Mouse (Mus musculus): Measurements from ENCODE around the gene Kcnj5. TPM values are rescaled to one million over a fixed set of nuclear protein-coding genes. Genes with fewer than 3 reads are reported as not detected.

Kcnj5 gene
- total RNA-seq, 1 experiment = 0.13 TPM

DNA sequence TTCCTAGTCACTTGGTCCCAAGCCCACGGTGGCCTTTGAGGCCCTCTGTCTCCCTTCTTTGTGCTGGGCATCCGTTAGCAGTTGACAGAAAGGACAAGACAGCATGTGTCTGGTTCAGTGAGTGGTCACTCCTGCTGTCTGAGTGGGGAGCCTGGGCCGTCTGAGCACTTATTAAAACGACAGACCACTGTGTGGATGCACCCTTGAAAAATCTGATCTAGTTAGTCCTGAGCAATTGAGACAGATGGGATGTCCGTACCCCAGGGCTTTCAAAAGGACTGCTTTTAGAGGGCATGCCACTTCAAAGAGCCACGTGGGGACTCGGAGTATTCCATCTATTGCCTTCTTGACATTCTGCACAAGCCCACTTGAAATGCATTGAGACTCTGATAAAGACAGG, 20.5 kb downstream of the Kcnj5 start:
- Histone ChIP-seq H3K4me3 (ENCODE audit: insufficient read depth in 1 of 2, low read depth in 1 of 2, low read length in 2 of 2, poor library complexity in 1 of 2, severe bottlenecking in 1 of 2) (no peak overlapping the region), H3K36me3 (ENCODE audit: control insufficient read depth, insufficient read depth, low read length, poor library complexity, severe bottlenecking) (no peaks in the 10 kb centered on the region), H3K9ac (ENCODE audit: insufficient read depth, low read depth, low read length, poor library complexity, severe bottlenecking) (no peak overlapping the region), H3K27ac (ENCODE audit: insufficient read depth, low read depth, low read length, poor library complexity, severe bottlenecking) (no peak overlapping the region), H3K9me3 (ENCODE audit: control insufficient read depth, insufficient read depth, low read depth, low read length) (no peaks in the 10 kb centered on the region), H3K4me1 (ENCODE audit: control insufficient read depth in 2 of 2, insufficient read depth in 2 of 2, low read length in 2 of 2, poor library complexity in 1 of 2) (no peaks in the 10 kb centered on the region)
- in situ Hi-C loops (cut with MboI; ENCODE audit: low sequenced_read_pairs in 2 of 2, unreplicated experiment in 2 of 2) = no loop called here
- TF ChIP-seq HCFC1 (IDR thresholded peaks at IDR 0.05; ENCODE audit: borderline replicate concordance, insufficient read depth, low read length) (no peak), ZC3H11A (IDR thresholded peaks at IDR 0.05; ENCODE audit: borderline replicate concordance, low read depth, low read length) (no peak), MAFK (IDR thresholded peaks at IDR 0.05; ENCODE audit: insufficient read depth, low read depth, low read length) (no peak), ZNF384 (IDR thresholded peaks at IDR 0.05; ENCODE audit: low read depth, low read length) (no peak), CHD2 (IDR thresholded peaks at IDR 0.05; ENCODE audit: low read depth, low read length) (no peak)
- DNase-seq (ENCODE audit: low read depth, low spot score) = no peak

DNA sequence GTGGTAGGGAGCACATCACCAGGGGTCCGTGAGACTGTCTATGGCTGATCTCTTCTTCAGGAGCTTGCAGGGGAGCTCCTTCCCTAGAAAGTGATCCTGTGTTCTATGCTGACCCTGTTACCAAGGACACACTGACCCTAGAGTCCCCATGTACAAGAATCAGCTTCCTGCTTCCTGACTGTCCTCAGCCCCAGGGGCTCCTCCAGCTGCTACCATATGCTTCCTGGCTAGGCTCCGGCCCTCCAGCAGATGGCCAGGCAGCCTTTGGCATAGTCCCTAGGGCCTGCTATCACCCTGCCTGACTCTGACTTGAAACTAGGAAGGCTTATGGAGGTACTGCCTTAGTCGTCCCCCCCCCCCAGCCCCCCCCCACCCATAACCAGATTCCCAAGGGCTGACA, 24.0 kb downstream of the Kcnj5 start:
- H3K27ac ChIP-seq (ENCODE audit: insufficient read depth, low read depth, low read length, poor library complexity, severe bottlenecking) = no peak overlapping the region
- DNase-seq (ENCODE audit: low read depth, low spot score) = no peak
- H3K36me3 ChIP-seq (ENCODE audit: control insufficient read depth, insufficient read depth, low read length, poor library complexity, severe bottlenecking) = no peaks in the 10 kb centered on the region
- no peaks in the 10 kb centered on the region for H3K4me1 ChIP-seq (ENCODE audit: control insufficient read depth in 2 of 2, insufficient read depth in 2 of 2, low read length in 2 of 2, poor library complexity in 1 of 2)
- no peaks in the 10 kb centered on the region for H3K9me3 ChIP-seq (ENCODE audit: control insufficient read depth, insufficient read depth, low read depth, low read length)
- no peak overlapping the region for H3K9ac ChIP-seq (ENCODE audit: insufficient read depth, low read depth, low read length, poor library complexity, severe bottlenecking)
- in situ Hi-C loops (cut with MboI; ENCODE audit: low sequenced_read_pairs in 2 of 2, unreplicated experiment in 2 of 2) = no loop called here
- no peak for TF ChIP-seq HCFC1 (IDR thresholded peaks at IDR 0.05; ENCODE audit: borderline replicate concordance, insufficient read depth, low read length)
- TF ChIP-seq CHD2 (IDR thresholded peaks at IDR 0.05; ENCODE audit: low read depth, low read length) = no peak
- TF ChIP-seq ZNF384 (IDR thresholded peaks at IDR 0.05; ENCODE audit: low read depth, low read length) = no peak
- TF ChIP-seq ZC3H11A (IDR thresholded peaks at IDR 0.05; ENCODE audit: borderline replicate concordance, low read depth, low read length) = no peak
- no peak for TF ChIP-seq MAFK (IDR thresholded peaks at IDR 0.05; ENCODE audit: insufficient read depth, low read depth, low read length)
- no peak overlapping the region for H3K4me3 ChIP-seq (ENCODE audit: insufficient read depth in 1 of 2, low read depth in 1 of 2, low read length in 2 of 2, poor library complexity in 1 of 2, severe bottlenecking in 1 of 2)

DNA sequence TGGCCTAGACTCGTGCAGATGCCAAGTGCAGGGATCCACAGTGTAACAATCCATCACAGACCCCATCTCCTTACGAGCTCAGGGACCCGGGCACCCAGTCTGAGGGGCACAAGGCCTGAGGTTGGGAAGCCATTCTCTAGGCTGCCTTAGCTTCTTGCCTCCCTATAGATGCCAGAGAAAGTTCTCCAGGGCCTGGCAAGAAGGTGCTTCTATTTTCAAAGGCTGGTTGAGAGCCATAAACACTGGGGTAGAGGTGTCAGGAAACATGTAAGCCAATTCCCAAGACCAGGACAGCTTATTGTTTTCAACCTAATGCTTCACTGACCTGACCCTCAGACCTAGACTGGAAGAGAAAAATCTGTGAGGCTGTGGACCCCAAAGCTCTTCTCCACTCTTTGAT, 28.2 kb downstream of the Kcnj5 start:
- Histone ChIP-seq H3K4me1 (ENCODE audit: control insufficient read depth in 2 of 2, insufficient read depth in 2 of 2, low read length in 2 of 2, poor library complexity in 1 of 2) (no peaks in the 10 kb centered on the region), H3K4me3 (ENCODE audit: insufficient read depth in 1 of 2, low read depth in 1 of 2, low read length in 2 of 2, poor library complexity in 1 of 2, severe bottlenecking in 1 of 2) (no peak overlapping the region), H3K9ac (ENCODE audit: insufficient read depth, low read depth, low read length, poor library complexity, severe bottlenecking) (no peak overlapping the region), H3K9me3 (ENCODE audit: control insufficient read depth, insufficient read depth, low read depth, low read length) (no peaks in the 10 kb centered on the region), H3K27ac (ENCODE audit: insufficient read depth, low read depth, low read length, poor library complexity, severe bottlenecking) (no peak overlapping the region), H3K36me3 (ENCODE audit: control insufficient read depth, insufficient read depth, low read length, poor library complexity, severe bottlenecking) (no peaks in the 10 kb centered on the region)
- in situ Hi-C loops (cut with MboI; ENCODE audit: low sequenced_read_pairs in 2 of 2, unreplicated experiment in 2 of 2) = no loop called here
- no peak for DNase-seq (ENCODE audit: low read depth, low spot score)
- TF ChIP-seq MAFK (IDR thresholded peaks at IDR 0.05; ENCODE audit: insufficient read depth, low read depth, low read length) = no peak

- in situ Hi-C loops (cut with MboI; ENCODE audit: low sequenced_read_pairs in 2 of 2, unreplicated experiment in 2 of 2) = no loop called here
- TF ChIP-seq ZC3H11A (IDR thresholded peaks at IDR 0.05; ENCODE audit: borderline replicate concordance, low read depth, low read length) = no peak
- no peak for TF ChIP-seq HCFC1 (IDR thresholded peaks at IDR 0.05; ENCODE audit: borderline replicate concordance, insufficient read depth, low read length)
- no peak for TF ChIP-seq ZNF384 (IDR thresholded peaks at IDR 0.05; ENCODE audit: low read depth, low read length)
- TF ChIP-seq MAFK (IDR thresholded peaks at IDR 0.05; ENCODE audit: insufficient read depth, low read depth, low read length) = no peak
- no peak for TF ChIP-seq CHD2 (IDR thresholded peaks at IDR 0.05; ENCODE audit: low read depth, low read length)
- no peak overlapping the region for H3K9ac ChIP-seq (ENCODE audit: insufficient read depth, low read depth, low read length, poor library complexity, severe bottlenecking)
- no peaks in the 10 kb centered on the region for H3K36me3 ChIP-seq (ENCODE audit: control insufficient read depth, insufficient read depth, low read length, poor library complexity, severe bottlenecking)
- H3K9me3 ChIP-seq (ENCODE audit: control insufficient read depth, insufficient read depth, low read depth, low read length) = no peaks in the 10 kb centered on the region
- H3K27ac ChIP-seq (ENCODE audit: insufficient read depth, low read depth, low read length, poor library complexity, severe bottlenecking) = no peak overlapping the region
- H3K4me3 ChIP-seq (ENCODE audit: insufficient read depth in 1 of 2, low read depth in 1 of 2, low read length in 2 of 2, poor library complexity in 1 of 2, severe bottlenecking in 1 of 2) = no peak overlapping the region
- DNase-seq (ENCODE audit: low read depth, low spot score) = no peak
- H3K4me1 ChIP-seq (ENCODE audit: control insufficient read depth in 2 of 2, insufficient read depth in 2 of 2, low read length in 2 of 2, poor library complexity in 1 of 2) = no peaks in the 10 kb centered on the region
These were observed 30.1 kb downstream of the Kcnj5 start for GRCm38 (mm10) chr9:32314071-32314470.

DNA sequence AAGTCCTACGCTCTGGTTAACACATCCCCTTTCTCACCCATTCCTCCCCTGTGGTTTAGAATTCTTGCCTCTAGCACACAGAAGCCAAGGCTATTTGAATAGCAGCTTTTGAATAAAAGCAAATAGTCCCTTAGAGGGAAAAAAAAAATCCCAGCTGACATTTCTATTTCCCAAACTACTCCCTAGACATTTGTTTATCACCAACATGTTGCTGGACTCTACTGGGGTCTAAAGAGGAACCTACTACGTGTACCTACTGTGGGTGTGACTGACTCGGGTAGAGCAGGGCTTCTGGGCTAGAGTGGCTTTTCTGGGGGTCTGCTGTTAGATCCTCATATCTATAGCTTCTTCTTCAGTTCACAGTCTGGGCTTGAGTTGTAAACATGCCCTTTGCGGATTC, 31.9 kb downstream of the Kcnj5 start:
- no peak overlapping the region for H3K4me3 ChIP-seq (ENCODE audit: insufficient read depth in 1 of 2, low read depth in 1 of 2, low read length in 2 of 2, poor library complexity in 1 of 2, severe bottlenecking in 1 of 2)
- H3K36me3 ChIP-seq (ENCODE audit: control insufficient read depth, insufficient read depth, low read length, poor library complexity, severe bottlenecking) = no peaks in the 10 kb centered on the region
- TF ChIP-seq CHD2 (IDR thresholded peaks at IDR 0.05; ENCODE audit: low read depth, low read length) (no peak), HCFC1 (IDR thresholded peaks at IDR 0.05; ENCODE audit: borderline replicate concordance, insufficient read depth, low read length) (no peak)
- H3K9ac ChIP-seq (ENCODE audit: insufficient read depth, low read depth, low read length, poor library complexity, severe bottlenecking) = no peak overlapping the region
- DNase-seq (ENCODE audit: low read depth, low spot score) = no peak
- in situ Hi-C loops (cut with MboI; ENCODE audit: low sequenced_read_pairs in 2 of 2, unreplicated experiment in 2 of 2) = no loop called here
- H3K9me3 ChIP-seq (ENCODE audit: control insufficient read depth, insufficient read depth, low read depth, low read length) = no peaks in the 10 kb centered on the region
- no peaks in the 10 kb centered on the region for H3K4me1 ChIP-seq (ENCODE audit: control insufficient read depth in 2 of 2, insufficient read depth in 2 of 2, low read length in 2 of 2, poor library complexity in 1 of 2)
- no peak overlapping the region for H3K27ac ChIP-seq (ENCODE audit: insufficient read depth, low read depth, low read length, poor library complexity, severe bottlenecking)

Data from ES-E14 (cell line).